Mouse (Mus musculus): ENCODE measurements at regions not wholly inside any gene's neighbourhood (a gene's known extent, or its start where the extent isn't known, plus 50 kb on each side); places are given as distances from the start of the nearest gene placed in this dataset.

- no peak overlapping the region for H3K27ac ChIP-seq
- TF ChIP-seq CTCF (conservative IDR thresholded peaks at IDR 0.05), result no peak
- no peak overlapping the region for H3K4me3 ChIP-seq
- DNase-seq (ENCODE audit: low spot score in 2 of 2), result no peak
Measured at GRCm38 (mm10) chr5:24237201-24237600, 72.4 kb downstream of the Nupl2 start.

GRCm38 (mm10) chr5:24239006-24239405, 74.2 kb downstream of the Nupl2 start:
- no peak overlapping the region for H3K4me3 ChIP-seq

GRCm38 (mm10) chr5:24244211-24244610, 79.4 kb downstream of the Nupl2 start:
- no peak for TF ChIP-seq CTCF (conservative IDR thresholded peaks at IDR 0.05)
- no peak for DNase-seq (ENCODE audit: low spot score in 2 of 2)
- H3K27ac ChIP-seq, result no peak overlapping the region
- no peak overlapping the region for H3K4me3 ChIP-seq

More at GRCm38 (mm10) chr5:24239006-24239405, 74.2 kb downstream of the Nupl2 start:
- H3K27ac ChIP-seq, result no peak overlapping the region
- no peak for TF ChIP-seq CTCF (conservative IDR thresholded peaks at IDR 0.05)
- DNase-seq (ENCODE audit: low spot score in 2 of 2), result no peak

GRCm38 (mm10) chr5:24255421-24255820, 90.7 kb downstream of the Nupl2 start:
- no peak for TF ChIP-seq CTCF (conservative IDR thresholded peaks at IDR 0.05)
- no peak for DNase-seq (ENCODE audit: low spot score in 2 of 2)
- Histone ChIP-seq H3K4me3 (no peak overlapping the region), H3K27ac (no peak overlapping the region)

- no peak overlapping the region for H3K27ac ChIP-seq
- no peak overlapping the region for H3K4me3 ChIP-seq
- peak; percentile 94 for TF ChIP-seq CTCF (conservative IDR thresholded peaks at IDR 0.05)
- DNase-seq (ENCODE audit: low spot score in 2 of 2), result peak; percentile 63 to 71
Measured at GRCm38 (mm10) chr5:24261098-24261497, 90.3 kb downstream of the Kcnh2 start.

GRCm38 (mm10) chr5:24262146-24262545, 89.3 kb downstream of the Kcnh2 start:
- Histone ChIP-seq H3K4me3 (no peak overlapping the region), H3K27ac (no peak overlapping the region)
- no peak for TF ChIP-seq CTCF (conservative IDR thresholded peaks at IDR 0.05)
- DNase-seq (ENCODE audit: low spot score in 2 of 2), result no peak

- no peak for DNase-seq (ENCODE audit: low spot score in 2 of 2)
- TF ChIP-seq CTCF (conservative IDR thresholded peaks at IDR 0.05), result no peak
- no peak overlapping the region for H3K27ac ChIP-seq
- no peak overlapping the region for H3K4me3 ChIP-seq
Measured at GRCm38 (mm10) chr5:24264151-24264550, 87.3 kb downstream of the Kcnh2 start.

- H3K4me3 ChIP-seq, result no peak overlapping the region
- peak; percentile 25; the same call in 1 of the 2 replicates for TF ChIP-seq CTCF (conservative IDR thresholded peaks at IDR 0.05)
- DNase-seq (ENCODE audit: low spot score in 2 of 2), result no peak
- H3K27ac ChIP-seq, result no peak overlapping the region
Measured at GRCm38 (mm10) chr5:24265431-24265830, 86.0 kb downstream of the Kcnh2 start.

GRCm38 (mm10) chr5:24266344-24267295, 84.8 kb downstream of the Kcnh2 start:
- H3K4me3 ChIP-seq, result peak overlapping the region; percentile 44
- DNase-seq (ENCODE audit: low spot score in 2 of 2), result peak; percentile 74 to 82
- H3K27ac ChIP-seq, result peak overlapping the region; percentile 63; the same call in 1 of the 2 replicates
- peak; percentile 92 for TF ChIP-seq CTCF (conservative IDR thresholded peaks at IDR 0.05)

Measured in layer of hippocampus, adult 2 months (tissue).